Mouse (Mus musculus) neural tube, embryonic 15.5 days (tissue): ENCODE measurements around the gene Gpr87. TPM values are rescaled to one million over a fixed set of nuclear protein-coding genes. Genes with fewer than 3 reads are reported as not detected.

ENCODE experiments used
- ATAC-seq: fragments of 200-750 bp; cut with Nextera tagmentation; 2 replicates; pipeline ENCODE4 v1.8.0; 2017; ENCODE audit warnings: mild to moderate bottlenecking, moderate TSS enrichment, moderate library complexity; ENCODE audit not compliant: low FRiP score
- H3K27ac ChIP-seq: fragments of 300-500 bp; sonication (generic); replicated peaks from 2 replicates; pipeline ENCODE4 v1.5.1; 2015; ENCODE audit warnings: mild to moderate bottlenecking, inconsistent platforms
- H3K27me3 ChIP-seq: fragments of 300-500 bp; sonication (generic); replicated peaks from 2 replicates; pipeline ENCODE4 v1.6.1; 2015; ENCODE audit warnings: inconsistent platforms
- H3K36me3 ChIP-seq: fragments of 300-500 bp; sonication (generic); 2 replicates; pipeline ENCODE4 v1.6.1; 2015; ENCODE audit warnings: inconsistent platforms
- H3K4me1 ChIP-seq: fragments of 300-500 bp; sonication (generic); 2 replicates; pipeline ENCODE4 v1.6.1; 2015; ENCODE audit warnings: inconsistent platforms
- H3K4me2 ChIP-seq: fragments of 300-500 bp; sonication (generic); 2 replicates; pipeline ENCODE4 v1.6.1; 2015; ENCODE audit warnings: inconsistent platforms, mild to moderate bottlenecking, moderate library complexity
- H3K4me3 ChIP-seq: fragments of 300-500 bp; sonication (generic); replicated peaks from 2 replicates; pipeline ENCODE4 v1.5.1; 2015; ENCODE audit warnings: mild to moderate bottlenecking, inconsistent platforms
- H3K9ac ChIP-seq: fragments of 300-500 bp; sonication (generic); replicated peaks from 2 replicates; pipeline ENCODE4 v1.6.1; 2015; ENCODE audit warnings: mild to moderate bottlenecking, inconsistent platforms
- H3K9me3 ChIP-seq: fragments of 300-500 bp; sonication (generic); replicated peaks from 2 replicates; pipeline ENCODE4 v1.6.1; 2016; ENCODE audit warnings: inconsistent platforms
- WGBS: fragments of 180-500 bp; shearing (Covaris S2); methylation state at CpG from one replicate; pipeline ENCODE4 v1.1.7; 2015; ENCODE audit warnings: mixed read lengths; 5-methylcytosine and 5-hydroxymethylcytosine counted together
- polyA plus RNA-seq: library from polyadenylated mRNA; unstranded; fragments of >200 nt; fragmentation: Nextera tagmentation; extraction: Ambion mirVana; gene quantifications from 2 replicates; pipeline ENCODE4 v1.2.1, GENCODE M21; 2015

Gene Gpr87
- polyA plus RNA-seq, 1 experiment from 2014 or later, result 0.13 TPM

DNA sequence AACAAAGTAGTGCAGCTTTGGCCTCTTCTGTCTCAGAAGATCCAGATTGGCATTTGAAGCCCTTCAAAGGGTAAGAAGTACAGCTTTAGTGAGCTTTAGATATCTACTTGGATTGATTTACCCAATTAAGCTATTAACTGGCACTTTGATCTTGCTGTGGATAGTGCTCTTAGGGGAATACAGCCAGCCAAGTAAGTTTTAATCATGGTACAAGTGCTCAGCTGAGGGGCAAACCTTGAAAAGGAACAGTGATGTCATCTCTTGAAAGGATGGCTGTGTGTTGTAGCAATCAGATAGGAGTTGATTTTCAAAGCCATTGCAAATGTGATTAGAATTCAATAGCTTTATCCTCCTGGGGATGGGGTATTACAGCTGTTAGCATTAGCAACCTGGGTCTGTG is 12.8 kb downstream of the Gpr87 start:
- H3K27me3 ChIP-seq, result no peaks in the 10 kb centered on the region
- no peak overlapping the region for H3K4me3 ChIP-seq
- no peak overlapping the region for H3K4me2 ChIP-seq
- no peak overlapping the region for H3K9ac ChIP-seq
- ATAC-seq, result no peak
- H3K4me1 ChIP-seq, result no peaks in the 10 kb centered on the region
- H3K36me3 ChIP-seq, result no peaks in the 10 kb centered on the region
- H3K9me3 ChIP-seq, result no peaks in the 10 kb centered on the region
- no peak overlapping the region for H3K27ac ChIP-seq

DNA sequence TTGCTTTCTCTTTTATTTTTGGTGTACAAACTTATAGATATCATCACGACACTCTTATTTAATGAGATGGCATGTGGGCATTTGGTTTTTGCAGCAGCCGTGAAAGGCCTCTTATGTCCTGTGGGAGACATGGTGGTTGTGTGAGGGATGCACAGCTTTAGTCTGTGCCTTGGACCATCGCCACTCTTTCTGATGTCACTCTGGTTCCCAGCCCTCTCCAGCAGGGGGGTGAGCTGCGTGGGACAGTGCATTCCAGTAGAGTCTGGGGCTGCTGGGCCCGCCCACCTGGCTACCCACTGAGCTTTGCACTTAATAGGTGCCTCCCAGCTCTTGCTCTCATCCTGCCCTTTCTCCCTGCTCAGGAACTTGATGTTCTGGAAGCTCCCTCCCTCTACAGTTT is 13.8 kb downstream of the Gpr87 start:
- Histone ChIP-seq H3K4me1 (no peaks in the 10 kb centered on the region), H3K4me2 (no peak overlapping the region), H3K36me3 (no peaks in the 10 kb centered on the region), H3K27ac (no peak overlapping the region), H3K4me3 (no peak overlapping the region), H3K27me3 (no peaks in the 10 kb centered on the region), H3K9me3 (no peaks in the 10 kb centered on the region), H3K9ac (no peak overlapping the region)
- no peak for ATAC-seq
- WGBS, result 66% methylated on average over 5 of the region's 5 CpGs

DNA sequence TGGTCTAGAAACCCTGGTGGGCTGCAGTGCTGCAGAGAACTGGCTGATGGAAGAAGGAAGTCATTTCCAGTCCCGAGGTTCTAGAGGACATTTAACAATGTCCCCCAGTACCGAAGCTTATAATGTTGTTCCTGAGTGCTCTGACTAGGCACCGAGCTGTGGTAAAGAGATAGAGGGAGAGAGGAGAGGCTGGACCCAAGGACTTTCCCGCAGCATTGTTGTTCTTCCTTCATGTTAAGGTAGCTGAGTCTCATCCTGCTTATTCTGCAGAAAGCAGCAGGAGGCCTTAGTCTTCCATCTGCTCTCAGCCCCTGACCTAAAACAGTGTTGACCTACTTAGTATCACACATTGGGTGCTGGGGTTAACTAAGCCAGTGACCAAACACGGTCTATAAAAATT is 18.0 kb downstream of the Gpr87 start:
- ATAC-seq, result no peak
- no peak overlapping the region for H3K4me2 ChIP-seq
- no peaks in the 10 kb centered on the region for H3K36me3 ChIP-seq
- H3K4me3 ChIP-seq, result no peak overlapping the region
- H3K27ac ChIP-seq, result no peak overlapping the region
- H3K9ac ChIP-seq, result no peak overlapping the region
- H3K27me3 ChIP-seq, result no peaks in the 10 kb centered on the region
- no peaks in the 10 kb centered on the region for H3K4me1 ChIP-seq
- no peaks in the 10 kb centered on the region for H3K9me3 ChIP-seq
- 82% methylated on average over 5 of the region's 5 CpGs for WGBS

DNA sequence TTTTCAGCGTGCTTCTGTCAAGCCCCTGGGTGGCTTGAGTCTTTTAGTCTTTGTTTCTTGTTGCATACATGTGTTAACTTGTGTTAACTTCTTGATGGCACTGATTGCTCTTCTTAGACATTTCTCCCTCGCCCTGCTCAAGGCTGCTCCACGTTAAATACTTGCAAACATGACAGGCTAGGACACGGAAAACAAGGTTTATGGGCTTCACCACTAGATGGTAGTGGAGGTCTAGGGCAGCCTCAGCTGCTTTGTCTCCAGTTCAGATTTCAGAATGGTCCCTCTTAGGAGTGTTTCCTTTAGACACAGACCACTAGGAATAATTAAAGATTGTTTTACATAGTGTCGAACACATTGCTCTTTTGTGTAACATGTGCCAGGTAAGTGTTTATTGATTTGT is 19.7 kb downstream of the Gpr87 start:
- no peaks in the 10 kb centered on the region for H3K27me3 ChIP-seq
- H3K27ac ChIP-seq, result no peak overlapping the region
- H3K4me1 ChIP-seq, result no peaks in the 10 kb centered on the region
- H3K9ac ChIP-seq, result no peak overlapping the region
- ATAC-seq, result peak; percentile 83
- WGBS, result 32% methylated on average over 5 of the region's 5 CpGs
- no peaks in the 10 kb centered on the region for H3K36me3 ChIP-seq
- H3K4me3 ChIP-seq, result no peak overlapping the region
- H3K4me2 ChIP-seq, result no peak overlapping the region
- H3K9me3 ChIP-seq, result no peaks in the 10 kb centered on the region

DNA sequence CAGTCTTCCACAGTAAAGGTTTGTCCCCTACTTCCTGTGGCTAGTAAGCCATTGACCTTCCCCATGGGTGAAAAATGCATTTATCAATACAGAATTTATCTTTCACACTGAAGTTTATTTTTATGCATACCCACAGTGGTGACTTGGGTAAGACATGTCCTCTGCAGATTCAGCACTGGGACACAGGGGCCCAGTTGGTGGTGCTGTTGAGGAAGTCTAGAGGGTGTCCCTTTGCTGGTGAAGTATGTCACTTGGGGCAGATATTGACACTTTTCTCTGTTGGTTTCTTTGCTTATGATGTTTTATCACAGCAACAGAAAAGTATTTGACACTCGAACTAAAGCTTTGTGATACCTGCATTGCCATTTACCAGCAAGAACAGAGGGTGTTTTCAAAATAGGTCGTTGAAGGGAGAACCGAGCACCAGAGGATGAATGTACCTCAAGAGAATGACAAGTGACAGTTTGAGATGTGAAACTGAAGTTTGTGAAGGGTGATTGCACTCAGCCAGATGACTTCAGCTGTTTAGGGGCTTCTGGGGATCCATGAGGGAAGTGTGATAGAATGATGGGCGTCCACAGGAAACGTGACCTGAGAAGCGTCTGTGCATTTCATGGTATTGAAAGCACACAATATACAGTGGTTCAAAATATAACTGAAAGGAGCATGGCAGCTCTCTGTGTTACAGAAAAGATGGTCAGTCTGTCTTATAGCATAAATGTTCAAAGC is 20.3 kb downstream of the Gpr87 start:
- WGBS, result 76% methylated on average over 6 of the region's 6 CpGs

DNA sequence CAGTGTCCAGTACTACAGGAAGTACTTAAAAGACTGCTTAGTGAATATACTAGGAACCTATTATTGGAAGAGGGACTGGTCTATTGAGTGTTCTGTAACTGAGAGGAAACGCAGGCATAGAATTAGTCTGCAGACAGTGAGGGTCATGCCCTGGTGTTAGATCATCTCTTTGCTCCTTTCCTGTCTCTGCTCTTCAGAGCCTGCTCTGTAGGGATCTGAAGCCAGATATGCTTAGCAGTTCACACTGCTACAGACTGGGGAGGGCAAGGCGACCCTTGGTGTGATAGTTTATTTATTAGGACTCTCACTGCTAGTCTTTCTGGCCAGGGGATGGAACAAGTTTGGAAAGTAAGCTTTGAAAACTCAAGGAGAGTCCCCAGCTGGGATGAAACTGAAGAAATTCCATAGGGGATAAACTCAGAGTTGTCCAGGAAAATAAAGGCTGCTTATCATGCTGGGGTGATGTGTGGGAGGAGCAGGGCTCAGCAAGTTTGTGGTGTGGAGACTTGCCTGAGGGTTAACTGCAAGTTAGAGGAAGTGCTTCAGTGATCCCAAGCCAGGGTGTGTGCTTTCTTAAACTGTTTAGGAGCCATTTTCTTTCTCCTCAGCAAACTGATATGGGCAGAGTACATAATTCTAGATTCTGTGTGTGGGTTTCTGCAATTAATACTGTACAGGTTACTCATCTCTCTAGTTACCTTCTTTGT is 24.8 kb downstream of the Gpr87 start:
- no peak for ATAC-seq
- no peak overlapping the region for H3K4me3 ChIP-seq
- 70% methylated on average over 2 of the region's 2 CpGs for WGBS
- no peaks in the 10 kb centered on the region for H3K9me3 ChIP-seq
- no peak overlapping the region for H3K27ac ChIP-seq
- H3K36me3 ChIP-seq, result no peaks in the 10 kb centered on the region
- no peak overlapping the region for H3K9ac ChIP-seq
- no peak overlapping the region for H3K4me2 ChIP-seq
- H3K4me1 ChIP-seq, result no peaks in the 10 kb centered on the region
- H3K27me3 ChIP-seq, result no peaks in the 10 kb centered on the region

More for the DNA sequence above, 20.3 kb downstream of the Gpr87 start:
- ATAC-seq, result no peak
- Histone ChIP-seq H3K27ac (no peak overlapping the region), H3K4me3 (no peak overlapping the region), H3K9ac (no peak overlapping the region), H3K9me3 (no peaks in the 10 kb centered on the region), H3K4me1 (no peaks in the 10 kb centered on the region), H3K36me3 (no peaks in the 10 kb centered on the region), H3K4me2 (no peak overlapping the region), H3K27me3 (no peaks in the 10 kb centered on the region)

DNA sequence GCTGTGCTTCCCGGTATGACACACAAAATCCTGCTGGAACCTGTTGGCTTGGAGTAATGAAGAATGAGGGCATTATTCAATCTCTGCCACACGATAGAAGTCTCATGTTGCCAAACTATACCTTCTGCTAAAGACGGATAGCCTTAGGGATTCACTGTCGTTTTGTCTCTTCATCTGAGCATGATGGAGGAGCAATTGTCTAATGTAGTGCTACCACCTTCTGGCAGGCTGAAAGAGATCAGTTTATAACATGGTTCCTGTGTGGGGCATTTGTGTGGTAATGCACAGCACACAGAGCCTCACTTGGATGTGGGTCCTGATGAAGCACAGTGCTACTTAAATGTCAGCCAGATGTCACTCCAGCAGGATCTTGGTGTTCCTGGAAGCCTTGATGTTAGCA is 25.7 kb downstream of the Gpr87 start:
- Histone ChIP-seq H3K4me2 (no peak overlapping the region), H3K9ac (no peak overlapping the region), H3K4me3 (no peak overlapping the region), H3K27ac (no peak overlapping the region), H3K36me3 (no peaks in the 10 kb centered on the region), H3K4me1 (no peaks in the 10 kb centered on the region), H3K9me3 (no peaks in the 10 kb centered on the region), H3K27me3 (no peaks in the 10 kb centered on the region)
- ATAC-seq, result no peak
- WGBS, result 76% methylated on average over 4 of the region's 4 CpGs

DNA sequence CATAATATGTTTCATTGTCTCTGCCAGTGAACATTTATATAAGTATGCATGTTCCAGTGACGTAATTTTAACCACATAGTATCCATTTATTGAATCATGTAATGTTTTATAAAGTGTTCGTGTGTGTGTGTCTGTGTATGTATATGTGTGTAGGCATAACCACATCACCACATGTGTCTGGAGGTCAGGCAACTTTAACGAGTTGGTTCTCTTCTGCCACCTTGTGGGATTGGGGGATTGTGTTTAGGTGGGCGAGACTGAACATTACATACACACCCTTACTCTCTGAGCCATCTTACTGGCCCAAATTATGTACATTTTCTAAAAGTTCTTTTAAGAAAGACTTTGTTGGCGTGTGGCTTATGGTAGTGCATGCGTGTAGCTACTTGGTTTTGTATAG is 26.4 kb downstream of the Gpr87 start:
- ATAC-seq, result 0 out of 2 replicates have a peak, but pooled peaks have one; percentile 38
- WGBS, result 93% methylated on average over 6 of the region's 6 CpGs
- H3K4me1 ChIP-seq, result no peaks in the 10 kb centered on the region

DNA sequence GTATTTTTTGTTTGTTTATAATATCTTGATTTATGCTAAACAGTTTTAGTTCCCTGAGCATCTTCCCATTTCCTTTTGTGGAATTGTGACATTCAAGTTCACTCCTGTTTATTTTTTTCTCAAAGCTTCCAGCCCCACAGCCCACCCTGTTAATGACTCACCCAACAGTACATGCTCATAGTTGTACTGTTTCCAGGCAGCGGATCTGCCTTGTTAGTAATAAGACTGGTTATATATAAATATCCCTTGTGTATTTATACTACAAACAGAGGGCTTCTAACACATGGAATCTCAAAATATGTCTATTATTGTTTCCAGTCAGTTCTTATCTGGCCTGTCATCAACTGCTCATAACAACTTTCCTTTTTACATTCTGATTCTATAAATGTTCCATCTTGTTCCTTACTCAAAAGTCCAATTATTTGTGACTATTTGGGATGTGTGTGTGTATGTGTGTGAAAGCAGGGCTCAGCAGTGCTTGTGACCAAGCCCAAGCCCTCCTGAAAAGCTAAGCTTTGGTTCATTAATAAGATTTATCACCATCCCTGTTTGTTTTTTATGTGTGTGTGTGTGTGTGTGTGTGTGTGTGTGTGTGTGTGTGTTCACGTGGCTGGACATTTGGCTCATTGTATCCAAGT is 27.4 kb downstream of the Gpr87 start:
- Histone ChIP-seq H3K36me3 (no peaks in the 10 kb centered on the region), H3K4me3 (no peak overlapping the region), H3K27ac (no peak overlapping the region), H3K9ac (no peak overlapping the region), H3K27me3 (no peaks in the 10 kb centered on the region), H3K9me3 (no peaks in the 10 kb centered on the region), H3K4me2 (no peak overlapping the region), H3K4me1 (no peaks in the 10 kb centered on the region)
- 63% methylated on average over 2 of the region's 2 CpGs for WGBS
- no peak for ATAC-seq

More for the DNA sequence above, 26.4 kb downstream of the Gpr87 start:
- no peak overlapping the region for H3K4me3 ChIP-seq
- H3K27ac ChIP-seq, result no peak overlapping the region
- no peak overlapping the region for H3K9ac ChIP-seq
- H3K36me3 ChIP-seq, result no peaks in the 10 kb centered on the region
- no peaks in the 10 kb centered on the region for H3K27me3 ChIP-seq
- no peak overlapping the region for H3K4me2 ChIP-seq
- H3K9me3 ChIP-seq, result no peaks in the 10 kb centered on the region

DNA sequence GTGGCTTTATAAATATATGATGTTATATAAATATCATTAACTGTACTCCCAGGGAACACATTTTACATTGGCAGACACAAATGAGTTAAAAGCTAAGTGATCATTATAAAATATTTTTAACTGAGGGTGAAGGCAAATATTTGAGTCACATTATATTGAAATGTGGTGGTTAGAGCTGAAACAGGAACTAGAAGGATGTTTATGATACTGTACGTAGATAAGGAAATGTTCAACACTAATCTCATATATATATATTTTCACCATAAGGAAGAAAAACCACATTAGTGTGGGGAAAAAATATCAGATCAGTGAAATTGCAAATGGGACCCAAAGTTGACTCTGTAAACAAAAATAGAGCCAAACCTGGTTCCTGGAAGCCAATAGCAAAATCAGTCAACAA is 34.4 kb downstream of the Gpr87 start:
- no peak overlapping the region for H3K9ac ChIP-seq
- H3K27ac ChIP-seq, result no peak overlapping the region
- no peak for ATAC-seq
- WGBS, result 92% methylated on average over 1 of the region's 1 CpGs
- H3K9me3 ChIP-seq, result no peaks in the 10 kb centered on the region
- no peak overlapping the region for H3K4me3 ChIP-seq
- H3K27me3 ChIP-seq, result no peaks in the 10 kb centered on the region
- H3K36me3 ChIP-seq, result no peaks in the 10 kb centered on the region
- no peak overlapping the region for H3K4me2 ChIP-seq
- no peaks in the 10 kb centered on the region for H3K4me1 ChIP-seq

DNA sequence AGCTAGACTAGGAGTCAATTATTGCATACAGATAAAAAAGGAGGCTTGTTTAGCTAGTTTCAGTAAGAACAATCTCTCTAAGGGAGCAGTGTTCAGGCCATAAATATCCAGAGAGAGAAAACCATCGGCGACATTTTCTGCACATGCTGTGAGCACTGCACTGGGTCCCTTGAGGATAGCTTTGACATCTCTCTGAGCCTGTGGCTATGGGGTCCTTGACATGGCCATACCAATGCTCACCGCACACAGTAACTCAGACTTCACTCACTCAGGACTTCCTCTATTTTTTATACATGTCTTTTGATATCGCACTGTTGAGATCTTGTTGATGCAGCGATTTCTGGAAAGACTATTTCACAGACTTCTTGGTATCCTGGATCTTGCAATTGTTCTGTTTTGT is 37.9 kb downstream of the Gpr87 start:
- Histone ChIP-seq H3K4me1 (no peaks in the 10 kb centered on the region), H3K4me2 (no peak overlapping the region), H3K4me3 (no peak overlapping the region), H3K9me3 (no peaks in the 10 kb centered on the region), H3K27me3 (no peaks in the 10 kb centered on the region), H3K27ac (no peak overlapping the region), H3K9ac (no peak overlapping the region), H3K36me3 (no peaks in the 10 kb centered on the region)
- WGBS, result 80% methylated on average over 5 of the region's 5 CpGs
- no peak for ATAC-seq

DNA sequence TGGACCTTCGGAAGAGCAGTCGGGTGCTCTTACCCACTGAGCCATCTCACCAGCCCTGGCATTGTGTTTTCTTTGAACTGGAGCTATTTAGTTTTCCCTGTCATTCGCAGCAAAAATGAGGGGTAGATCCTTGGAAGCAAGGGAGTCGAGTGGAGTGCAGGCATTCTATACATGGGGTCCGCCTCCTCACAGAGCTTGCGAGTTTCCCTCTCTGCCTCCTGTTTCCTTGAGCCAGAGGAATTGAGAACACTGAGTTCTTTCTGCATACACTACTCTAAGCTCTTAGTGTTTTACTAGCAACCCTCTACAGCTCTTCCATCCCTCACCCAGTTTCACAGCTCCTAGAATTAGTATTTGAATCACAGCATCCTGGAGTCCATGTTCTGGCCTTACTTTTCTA is 39.5 kb downstream of the Gpr87 start:
- H3K4me3 ChIP-seq, result no peak overlapping the region
- no peaks in the 10 kb centered on the region for H3K9me3 ChIP-seq
- WGBS, result 92% methylated on average over 6 of the region's 6 CpGs
- no peak for ATAC-seq
- no peak overlapping the region for H3K4me2 ChIP-seq
- no peak overlapping the region for H3K9ac ChIP-seq
- H3K36me3 ChIP-seq, result no peaks in the 10 kb centered on the region
- H3K27me3 ChIP-seq, result no peaks in the 10 kb centered on the region
- no peaks in the 10 kb centered on the region for H3K4me1 ChIP-seq
- no peak overlapping the region for H3K27ac ChIP-seq
